Mouse (Mus musculus) brain, embryonic 14.5 days (tissue): Measurements from ENCODE around the gene Ctnnd2. TPM values are rescaled to one million over a fixed set of nuclear protein-coding genes. Genes with fewer than 3 reads are reported as not detected.

ENCODE experiments used
- DNase-seq: peaks from one replicate; pipeline ENCODE4 v3.0.0-alpha.2; 2011; ENCODE audit warnings: low read depth
- CTCF ChIP-seq: fragments of 200-500 bp; IDR thresholded peaks from 2 replicates; pipeline ENCODE4 v1.5.1; 2012; ENCODE audit warnings: inconsistent platforms, mild to moderate bottlenecking, moderate library complexity, borderline replicate concordance; ENCODE audit not compliant: insufficient read depth, insufficient read length; ENCODE audit errors: extremely low read depth
- POLR2A ChIP-seq: fragments of 200-500 bp; IDR thresholded peaks from 2 replicates; pipeline ENCODE4 v1.6.1; 2012; ENCODE audit warnings: mild to moderate bottlenecking, inconsistent platforms, borderline replicate concordance; ENCODE audit not compliant: poor library complexity, insufficient read depth, insufficient read length, severe bottlenecking; ENCODE audit errors: extremely low read depth
- polyA plus RNA-seq: library from polyadenylated mRNA; depleted of rRNA; stranded (reverse); fragments of >200 nt; gene quantifications from 2 replicates; pipeline ENCODE4 v1.2.3, GENCODE M21; 2012

Ctnnd2 gene
- polyA plus RNA-seq, 1 experiment: 105 TPM

DNA sequence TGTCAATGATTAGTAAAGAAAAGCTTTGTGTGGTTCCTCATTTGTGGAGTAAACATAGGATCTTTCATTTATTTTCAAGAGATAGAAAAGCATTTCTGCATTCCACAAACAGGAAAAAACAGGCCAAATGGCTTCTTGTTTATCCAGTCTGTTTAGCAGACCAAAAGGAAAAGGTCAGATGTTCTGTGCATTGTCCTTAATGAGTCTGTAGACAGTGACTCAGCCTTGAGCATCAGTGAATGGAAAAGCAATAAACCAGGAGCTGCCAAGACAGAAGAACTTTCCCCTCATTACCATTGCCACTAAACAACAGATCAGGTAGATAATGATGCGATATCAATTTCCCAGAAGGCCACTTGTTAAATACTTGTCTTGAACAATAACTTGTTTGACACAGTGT, 192.1 kb downstream of the Ctnnd2 start:
- DNase-seq: no peak
- no peak for TF ChIP-seq POLR2A
- TF ChIP-seq CTCF: no peak

DNA sequence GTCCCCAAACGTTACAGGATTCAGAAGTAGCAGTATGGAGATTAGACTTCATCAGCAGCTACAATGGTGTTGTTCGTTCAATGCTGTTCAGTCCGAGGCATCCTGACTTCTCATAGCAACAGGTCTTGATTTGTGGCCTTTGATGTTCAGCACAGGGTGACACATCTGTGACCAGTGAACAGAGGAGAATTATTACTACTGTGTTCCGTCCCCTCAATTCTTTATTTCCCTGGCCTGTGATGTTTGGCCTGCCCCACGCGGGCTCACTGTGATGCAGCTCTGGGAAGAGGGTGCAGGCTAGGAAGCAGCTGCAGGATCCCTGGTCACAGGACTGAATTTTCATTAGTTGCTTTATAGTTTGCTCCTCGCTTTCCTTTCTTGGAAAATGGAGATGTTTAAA, 197.6 kb downstream of the Ctnnd2 start:
- no peak for DNase-seq
- TF ChIP-seq CTCF: no peak
- no peak for TF ChIP-seq POLR2A

DNA sequence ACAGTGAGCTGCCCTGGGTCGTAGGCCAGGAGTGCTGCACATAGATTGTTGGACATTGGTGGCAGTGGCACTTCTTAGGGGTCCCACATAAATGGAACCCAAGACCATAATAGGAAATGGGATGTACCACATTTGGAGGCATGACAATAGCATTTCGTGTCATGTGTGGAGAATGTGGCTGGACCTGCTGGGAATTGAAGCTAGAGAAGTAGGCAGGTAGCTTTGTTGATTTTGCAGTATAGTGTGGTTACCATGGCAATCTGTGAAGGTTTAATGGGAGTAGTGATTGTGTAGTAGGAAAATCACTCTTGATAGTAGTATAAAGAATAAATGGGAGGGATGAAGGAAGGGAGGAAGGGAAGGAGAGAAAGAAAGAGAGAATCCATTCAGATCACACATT, 198.8 kb downstream of the Ctnnd2 start:
- no peak for TF ChIP-seq CTCF
- no peak for TF ChIP-seq POLR2A
- DNase-seq: peak; percentile 53

DNA sequence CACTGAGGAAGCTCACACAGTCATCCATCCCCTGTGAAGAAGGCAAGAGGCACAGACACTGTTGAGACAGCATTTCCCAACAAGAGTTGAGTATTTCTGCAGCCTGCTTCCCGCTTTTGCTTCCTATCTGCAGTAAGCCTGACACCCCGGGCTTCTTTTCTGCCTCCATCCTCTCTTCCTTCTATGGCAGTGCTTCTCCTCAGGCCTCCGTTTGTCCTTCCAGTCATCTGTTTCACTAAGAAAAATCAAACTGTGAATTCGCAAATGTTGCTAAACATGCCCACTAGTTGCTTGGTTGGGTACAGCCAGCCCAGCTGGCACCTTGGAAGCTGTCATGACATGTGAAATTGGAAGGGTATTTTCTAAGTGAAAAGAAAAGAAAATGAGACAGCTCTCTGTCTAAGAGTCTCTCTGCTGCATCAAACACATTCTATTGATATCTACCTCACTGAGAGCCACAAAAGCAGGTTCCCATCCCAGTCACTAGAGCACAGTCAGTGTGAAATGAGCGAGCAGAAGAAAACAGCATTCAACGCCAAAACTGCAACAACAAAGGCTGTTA, 201.3 kb downstream of the Ctnnd2 start:
- TF ChIP-seq CTCF (no peak), POLR2A (no peak)
- DNase-seq: peak; percentile 49

DNA sequence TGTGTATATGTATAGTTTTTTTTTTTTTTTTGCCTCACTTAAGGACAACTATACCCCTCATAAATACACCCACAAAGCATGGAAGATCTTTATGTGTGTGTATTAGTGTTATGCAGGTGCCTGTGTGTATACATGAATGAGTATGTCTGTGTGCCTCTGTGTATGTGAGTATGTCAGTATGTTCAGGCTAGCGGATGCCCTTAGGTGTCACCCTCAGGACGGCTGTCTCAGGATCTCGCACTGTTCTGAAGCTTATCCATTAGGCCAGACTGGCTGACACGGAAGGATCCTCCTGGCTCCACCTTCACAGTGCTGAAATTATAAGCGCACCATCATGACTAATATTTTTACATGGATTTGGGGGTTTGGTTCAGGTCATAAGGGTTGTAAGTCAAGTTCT, 202.5 kb downstream of the Ctnnd2 start:
- TF ChIP-seq CTCF (no peak), POLR2A (no peak)

DNA sequence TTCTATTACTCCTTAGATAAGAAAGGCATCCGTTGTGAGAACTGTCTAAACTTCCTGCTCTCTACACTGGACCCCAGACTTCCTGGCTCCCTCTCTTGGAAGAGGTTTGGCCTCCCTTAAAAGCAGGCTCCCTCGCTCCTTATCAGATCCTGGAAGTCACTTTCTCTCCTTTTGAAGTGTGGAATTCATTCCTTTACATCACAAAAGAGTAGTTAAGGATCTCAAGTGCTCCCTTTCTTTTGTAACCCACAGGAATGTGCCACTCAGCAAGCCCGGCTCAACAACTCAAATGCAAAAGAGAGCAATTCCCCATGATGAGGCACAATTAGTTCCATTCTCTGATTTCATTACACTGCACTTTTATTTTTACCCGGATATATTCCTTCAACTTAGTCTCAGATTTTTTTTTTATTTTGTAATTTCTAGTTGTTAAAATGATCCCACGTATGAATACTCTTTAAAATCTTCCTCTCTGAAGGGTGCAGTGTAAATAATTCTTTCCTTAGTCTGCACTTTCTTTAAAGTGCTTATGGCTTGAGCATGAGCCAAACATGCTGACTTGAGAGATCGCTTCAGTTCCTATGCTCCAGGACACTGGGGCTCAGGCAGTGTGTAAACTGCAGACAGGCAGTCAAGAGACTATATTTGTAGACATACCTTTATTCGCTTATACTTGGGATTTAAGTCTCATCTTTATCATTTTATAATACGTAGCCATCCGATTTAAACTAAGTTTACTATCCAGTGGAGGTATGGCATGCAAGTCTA, 210.9 kb downstream of the Ctnnd2 start:
- TF ChIP-seq POLR2A: no peak
- no peak for TF ChIP-seq CTCF
- peak; percentile 74 for DNase-seq

More for the DNA sequence above, 202.5 kb downstream of the Ctnnd2 start:
- no peak for DNase-seq

DNA sequence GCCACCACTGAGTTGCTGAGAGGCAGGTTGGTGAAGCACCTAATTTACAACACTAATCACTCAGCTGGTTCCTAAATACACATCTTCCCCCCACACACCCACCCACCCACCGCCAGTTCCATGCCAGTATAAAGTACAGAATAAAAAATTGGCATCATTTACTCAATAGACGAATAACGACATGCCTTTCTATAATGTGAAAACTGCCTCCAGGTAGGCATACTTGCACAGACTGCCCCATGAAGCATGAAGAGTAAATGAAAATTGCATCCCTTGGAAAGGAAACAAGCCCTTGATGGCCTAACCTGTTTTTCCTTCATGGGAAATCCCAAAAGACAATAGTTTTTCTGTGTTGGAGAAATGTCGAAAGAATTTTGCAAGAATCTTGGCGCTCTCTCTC, 212.0 kb downstream of the Ctnnd2 start:
- TF ChIP-seq POLR2A (no peak), CTCF (no peak)
- DNase-seq: no peak

DNA sequence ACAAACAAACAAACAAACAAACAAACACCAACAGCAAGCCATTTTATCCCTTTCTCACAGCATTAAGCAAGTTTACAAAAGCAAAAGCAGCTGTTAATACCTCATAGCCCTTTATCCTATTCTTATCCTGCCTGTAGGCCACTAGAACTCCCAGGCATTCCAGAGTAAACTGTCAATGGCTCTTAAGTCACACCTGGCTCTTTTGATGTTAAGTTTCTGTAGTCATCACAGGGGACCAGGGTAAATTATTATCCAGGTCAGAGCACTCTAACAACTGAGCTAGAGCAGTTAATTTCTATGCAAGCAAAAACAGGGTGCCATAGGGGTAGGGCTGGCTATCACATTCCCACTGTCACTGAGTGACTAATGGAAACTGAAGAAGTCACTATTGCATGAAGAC, 214.1 kb downstream of the Ctnnd2 start:
- TF ChIP-seq POLR2A: no peak
- no peak for TF ChIP-seq CTCF
- DNase-seq: no peak

DNA sequence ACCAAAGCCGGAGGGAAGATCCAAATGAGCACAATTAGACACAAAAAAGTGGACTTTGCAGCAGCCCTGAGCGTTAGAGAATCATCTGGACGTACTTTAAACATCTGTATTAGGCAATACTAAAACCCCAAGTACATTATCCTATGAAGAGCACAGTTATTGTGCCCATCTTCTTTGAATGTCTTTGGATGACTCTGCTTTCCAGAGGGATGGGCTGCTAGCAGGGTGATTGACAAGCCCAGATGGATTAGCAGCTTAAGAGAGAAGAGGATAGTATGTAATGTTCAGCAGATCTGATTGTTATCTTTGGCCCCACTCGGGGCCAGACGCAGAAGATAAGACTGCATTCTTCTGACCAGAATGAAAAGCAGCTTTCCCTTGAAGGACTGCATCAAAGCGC, 214.9 kb downstream of the Ctnnd2 start:
- DNase-seq: no peak
- TF ChIP-seq POLR2A (no peak), CTCF (no peak)

DNA sequence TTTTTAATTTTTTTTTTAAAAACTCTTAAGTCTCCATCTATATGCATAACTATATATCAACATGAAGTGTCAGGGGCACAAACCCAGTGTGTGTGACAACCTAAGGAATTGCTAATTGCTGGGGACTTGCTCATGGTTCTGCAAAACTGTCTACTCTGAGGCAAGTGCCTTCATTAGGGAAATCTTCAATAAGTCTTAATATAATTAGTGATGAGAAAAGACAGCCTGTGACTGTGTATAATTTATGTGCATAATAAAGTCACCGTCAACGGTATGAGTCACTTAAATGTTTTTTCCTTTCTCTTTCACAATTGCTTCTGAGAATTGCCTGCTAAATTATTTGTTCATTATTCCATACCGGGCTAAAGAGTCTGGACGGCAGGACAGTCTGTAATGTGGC, 228.7 kb downstream of the Ctnnd2 start:
- no peak for DNase-seq
- TF ChIP-seq CTCF: no peak
- no peak for TF ChIP-seq POLR2A

DNA sequence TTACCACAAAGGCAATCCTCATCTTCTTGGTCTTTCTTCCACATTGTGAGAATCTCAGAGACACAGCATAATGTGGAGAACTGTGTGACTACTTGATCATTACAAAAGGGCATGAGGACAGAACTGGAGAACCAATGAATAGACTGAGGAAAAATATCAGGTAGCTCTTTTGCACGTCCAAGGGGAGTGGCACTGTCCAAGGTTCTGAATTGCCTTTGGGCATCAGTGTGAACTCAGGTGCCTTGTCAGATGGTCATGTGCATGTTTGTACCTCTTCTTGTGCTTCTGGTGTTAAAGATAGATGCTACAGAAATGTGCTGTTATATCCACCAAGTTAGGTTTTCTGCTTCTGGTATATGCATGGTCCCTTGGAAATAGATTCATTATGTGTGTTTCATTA, 233.9 kb downstream of the Ctnnd2 start:
- no peak for DNase-seq
- TF ChIP-seq POLR2A: no peak
- TF ChIP-seq CTCF: no peak

DNA sequence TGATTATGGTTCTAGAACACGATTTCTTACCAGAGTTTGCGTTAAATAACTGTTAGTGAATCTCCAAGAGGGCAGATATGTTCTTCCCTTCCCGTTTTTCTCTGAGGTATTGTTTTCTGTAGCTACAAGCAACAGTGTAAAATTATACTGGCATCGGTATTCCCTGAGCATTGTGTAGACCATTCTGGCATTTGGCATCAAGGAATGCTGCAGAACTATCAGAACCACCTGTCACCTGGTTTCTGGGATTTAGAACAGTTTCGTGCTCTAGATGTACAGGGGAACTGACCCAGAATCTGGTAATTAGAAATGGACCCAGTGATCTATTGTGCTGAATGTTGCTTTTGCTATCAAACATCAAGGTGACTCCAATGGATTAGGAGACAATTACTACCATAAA, 250.8 kb downstream of the Ctnnd2 start:
- DNase-seq: no peak
- TF ChIP-seq CTCF (no peak), POLR2A (no peak)
